Mouse (Mus musculus): ENCODE data around the gene Elmo1. TPM values are rescaled to one million over a fixed set of nuclear protein-coding genes. Genes with fewer than 3 reads are reported as not detected.

Gene Elmo1
- total and polyA plus RNA-seq, 2 experiments from 2014 or later = 6.5 to 17.9 TPM

DNA sequence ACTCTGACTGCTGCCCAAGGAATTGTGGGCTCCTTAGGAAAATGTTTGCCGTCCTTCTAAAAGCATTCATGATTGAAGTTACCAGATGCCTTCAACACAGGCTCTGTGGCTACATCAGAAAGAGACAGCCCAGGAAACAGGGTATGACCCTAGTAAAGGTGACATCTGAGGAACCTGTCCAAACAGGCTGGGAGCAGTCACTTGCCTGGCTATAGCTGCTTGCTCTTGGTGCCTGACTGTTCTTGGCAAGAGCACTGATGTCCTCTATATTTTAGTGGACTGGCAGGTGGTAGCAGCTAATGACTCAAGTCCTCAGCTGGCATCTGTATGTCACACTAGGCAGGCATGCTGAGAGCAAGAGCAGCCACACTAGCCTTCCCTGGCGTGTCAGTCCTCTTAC, 468.0 kb downstream of the Elmo1 start:
- WGBS = 80% methylated on average over 2 of the region's 2 CpGs

DNA sequence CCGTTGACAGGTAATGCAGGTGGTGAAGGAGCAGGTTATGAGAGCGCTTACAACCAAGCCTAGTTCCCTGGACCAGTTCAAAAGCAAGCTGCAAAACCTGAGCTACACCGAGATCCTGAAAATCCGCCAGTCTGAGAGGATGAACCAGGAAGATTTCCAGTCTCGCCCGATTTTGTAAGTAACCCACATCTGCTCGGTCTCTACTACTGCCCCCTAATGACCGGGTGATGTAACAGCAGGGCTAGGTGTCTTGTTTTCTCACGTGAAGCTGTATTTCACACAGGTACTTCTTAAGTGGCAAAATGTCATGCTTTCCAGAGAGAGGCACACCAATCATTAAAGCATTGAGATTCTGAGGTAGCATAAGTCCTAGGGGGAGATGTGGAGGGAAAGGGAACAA, 474.0 kb downstream of the Elmo1 start:
- no peak for DNase-seq (ENCODE audit: low spot score)
- H3K36me3 ChIP-seq (replicated peaks; ENCODE audit: control insufficient read depth, insufficient read depth, low read length) = no peaks in the 10 kb centered on the region
- H3K27me3 ChIP-seq (ENCODE audit: control insufficient read depth, insufficient read depth, low read length) = no peaks in the 10 kb centered on the region
- no peak overlapping the region for H3K27ac ChIP-seq (ENCODE audit: low read depth)
- no peak overlapping the region for H3K4me2 ChIP-seq (ENCODE audit: low read depth, low read length)
- H3K4me3 ChIP-seq (ENCODE audit: low read depth, low read length) = no peak overlapping the region
- ATAC-seq (ENCODE audit: insufficient read depth, low read depth) = no peak
- WGBS = 78% methylated on average over 9 of the region's 9 CpGs
- H3K9ac ChIP-seq (replicated peaks; ENCODE audit: low read depth, low read length) = no peak overlapping the region
- H3K4me1 ChIP-seq (ENCODE audit: control insufficient read depth, insufficient read depth) = no peaks in the 10 kb centered on the region
- H3K9me3 ChIP-seq (replicated peaks; ENCODE audit: control insufficient read depth, low read length) = no peaks in the 10 kb centered on the region
- TF ChIP-seq EP300 (IDR thresholded peaks at IDR 0.05; ENCODE audit: low read depth) = no peak
- TF ChIP-seq CTCF (IDR thresholded peaks at IDR 0.05; ENCODE audit: low read depth) = no peak

More for the DNA sequence above, 468.0 kb downstream of the Elmo1 start:
- DNase-seq (ENCODE audit: low spot score) (no peak), ATAC-seq (ENCODE audit: insufficient read depth, low read depth) (no peak)
- Histone ChIP-seq H3K36me3 (replicated peaks; ENCODE audit: control insufficient read depth, insufficient read depth, low read length) (no peaks in the 10 kb centered on the region), H3K9ac (replicated peaks; ENCODE audit: low read depth, low read length) (no peak overlapping the region), H3K4me2 (ENCODE audit: low read depth, low read length) (no peak overlapping the region), H3K27me3 (ENCODE audit: control insufficient read depth, insufficient read depth, low read length) (no peaks in the 10 kb centered on the region), H3K9me3 (replicated peaks; ENCODE audit: control insufficient read depth, low read length) (no peaks in the 10 kb centered on the region), H3K27ac (ENCODE audit: low read depth) (no peak overlapping the region), H3K4me3 (ENCODE audit: low read depth, low read length) (no peak overlapping the region), H3K4me1 (ENCODE audit: control insufficient read depth, insufficient read depth) (no peaks in the 10 kb centered on the region)
- no peak for TF ChIP-seq EP300 (IDR thresholded peaks at IDR 0.05; ENCODE audit: low read depth)
- no peak for TF ChIP-seq CTCF (IDR thresholded peaks at IDR 0.05; ENCODE audit: low read depth)

DNA sequence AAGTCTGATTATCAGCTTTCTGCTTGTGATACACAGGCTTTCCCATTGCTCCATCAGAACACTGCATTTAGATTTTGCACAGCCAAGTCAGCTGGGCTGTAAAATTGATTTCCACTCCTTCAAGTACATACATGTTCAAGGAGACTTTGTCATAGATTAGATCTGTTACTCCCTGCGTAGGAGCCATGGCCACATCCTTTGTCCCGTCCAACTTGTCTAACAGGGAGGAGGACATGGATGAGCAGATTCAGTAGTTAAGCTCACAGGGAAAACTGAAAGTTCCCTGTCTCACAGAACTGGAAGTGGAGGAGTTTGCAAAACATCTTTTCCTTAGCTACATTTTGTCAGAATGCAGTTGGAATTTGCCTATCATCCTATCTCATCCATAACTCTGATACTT, 484.8 kb downstream of the Elmo1 start:
- no peak overlapping the region for H3K9ac ChIP-seq (replicated peaks; ENCODE audit: low read depth, low read length)
- no peak overlapping the region for H3K4me3 ChIP-seq (ENCODE audit: low read depth, low read length)
- WGBS = 68% methylated on average over 2 of the region's 2 CpGs
- H3K4me1 ChIP-seq (ENCODE audit: control insufficient read depth, insufficient read depth) = no peaks in the 10 kb centered on the region
- no peak overlapping the region for H3K4me2 ChIP-seq (ENCODE audit: low read depth, low read length)
- H3K27ac ChIP-seq (ENCODE audit: low read depth) = no peak overlapping the region
- 0 out of 2 replicates have a peak, but pooled peaks cover 6% of the 10 kb centered on the region for H3K36me3 ChIP-seq (replicated peaks; ENCODE audit: control insufficient read depth, insufficient read depth, low read length)
- ATAC-seq (ENCODE audit: insufficient read depth, low read depth) (no peak), DNase-seq (ENCODE audit: low spot score) (no peak)
- no peaks in the 10 kb centered on the region for H3K27me3 ChIP-seq (ENCODE audit: control insufficient read depth, insufficient read depth, low read length)
- TF ChIP-seq EP300 (IDR thresholded peaks at IDR 0.05; ENCODE audit: low read depth) (no peak), CTCF (IDR thresholded peaks at IDR 0.05; ENCODE audit: low read depth) (no peak)
- 0 out of 2 replicates have a peak, but pooled peaks cover 4% of the 10 kb centered on the region for H3K9me3 ChIP-seq (replicated peaks; ENCODE audit: control insufficient read depth, low read length)

DNA sequence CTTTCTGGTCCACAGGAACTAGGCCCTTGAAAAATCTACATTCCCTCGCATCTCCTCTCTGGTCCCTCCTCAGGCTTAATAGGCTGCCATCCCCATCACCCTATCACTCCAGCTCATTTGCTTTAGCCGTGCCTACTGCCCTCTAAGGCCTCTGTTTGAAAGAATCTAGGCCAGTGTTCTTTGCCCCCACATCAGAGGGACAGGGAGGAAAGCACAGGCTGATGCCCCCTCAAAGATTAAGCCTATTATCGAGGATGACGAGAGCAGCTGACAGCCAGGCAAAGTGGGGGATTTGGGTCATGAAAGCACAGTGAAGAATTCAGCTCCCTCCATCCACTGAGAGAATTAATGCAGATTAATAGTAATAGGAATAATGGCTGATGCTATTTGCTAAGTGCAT, 495.5 kb downstream of the Elmo1 start:
- Histone ChIP-seq H3K36me3 (replicated peaks; ENCODE audit: control insufficient read depth, insufficient read depth, low read length) (no peaks in the 10 kb centered on the region), H3K27me3 (ENCODE audit: control insufficient read depth, insufficient read depth, low read length) (no peaks in the 10 kb centered on the region), H3K9ac (replicated peaks; ENCODE audit: low read depth, low read length) (no peak overlapping the region), H3K4me1 (ENCODE audit: control insufficient read depth, insufficient read depth) (no peaks in the 10 kb centered on the region), H3K27ac (ENCODE audit: low read depth) (no peak overlapping the region), H3K9me3 (replicated peaks; ENCODE audit: control insufficient read depth, low read length) (no peaks in the 10 kb centered on the region), H3K4me2 (ENCODE audit: low read depth, low read length) (no peak overlapping the region), H3K4me3 (ENCODE audit: low read depth, low read length) (no peak overlapping the region)
- DNase-seq (ENCODE audit: low spot score) (no peak), ATAC-seq (ENCODE audit: insufficient read depth, low read depth) (no peak)
- WGBS = 63% methylated on average over 4 of the region's 4 CpGs
- TF ChIP-seq EP300 (IDR thresholded peaks at IDR 0.05; ENCODE audit: low read depth) = no peak
- TF ChIP-seq CTCF (IDR thresholded peaks at IDR 0.05; ENCODE audit: low read depth) = no peak

DNA sequence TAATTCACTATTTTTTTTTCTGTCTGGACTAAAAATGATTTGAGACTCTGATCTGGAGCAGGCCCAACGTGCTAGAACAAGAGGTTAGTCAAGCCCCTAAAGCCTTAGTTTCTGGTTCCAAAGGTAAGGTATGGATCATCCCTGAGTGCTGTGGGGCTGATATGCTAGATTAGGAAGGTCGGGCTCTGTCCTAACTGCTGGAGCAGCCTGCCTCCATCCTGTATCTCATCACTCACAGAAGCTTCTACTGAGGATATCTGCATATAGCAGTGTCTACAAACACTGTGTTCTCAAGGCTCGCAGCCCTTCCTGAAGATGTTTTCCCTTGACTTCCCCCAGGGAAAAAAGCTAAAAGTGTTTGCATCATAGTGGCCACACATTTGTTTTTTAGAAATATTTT, 496.1 kb downstream of the Elmo1 start:
- TF ChIP-seq EP300 (IDR thresholded peaks at IDR 0.05; ENCODE audit: low read depth) (no peak), CTCF (IDR thresholded peaks at IDR 0.05; ENCODE audit: low read depth) (no peak)
- Histone ChIP-seq H3K4me2 (ENCODE audit: low read depth, low read length) (no peak overlapping the region), H3K27ac (ENCODE audit: low read depth) (no peak overlapping the region), H3K4me1 (ENCODE audit: control insufficient read depth, insufficient read depth) (no peaks in the 10 kb centered on the region), H3K9ac (replicated peaks; ENCODE audit: low read depth, low read length) (no peak overlapping the region), H3K27me3 (ENCODE audit: control insufficient read depth, insufficient read depth, low read length) (no peaks in the 10 kb centered on the region), H3K9me3 (replicated peaks; ENCODE audit: control insufficient read depth, low read length) (no peaks in the 10 kb centered on the region), H3K4me3 (ENCODE audit: low read depth, low read length) (no peak overlapping the region), H3K36me3 (replicated peaks; ENCODE audit: control insufficient read depth, insufficient read depth, low read length) (no peaks in the 10 kb centered on the region)
- ATAC-seq (ENCODE audit: insufficient read depth, low read depth) (no peak), DNase-seq (ENCODE audit: low spot score) (no peak)
- WGBS = 69% methylated on average over 3 of the region's 3 CpGs

DNA sequence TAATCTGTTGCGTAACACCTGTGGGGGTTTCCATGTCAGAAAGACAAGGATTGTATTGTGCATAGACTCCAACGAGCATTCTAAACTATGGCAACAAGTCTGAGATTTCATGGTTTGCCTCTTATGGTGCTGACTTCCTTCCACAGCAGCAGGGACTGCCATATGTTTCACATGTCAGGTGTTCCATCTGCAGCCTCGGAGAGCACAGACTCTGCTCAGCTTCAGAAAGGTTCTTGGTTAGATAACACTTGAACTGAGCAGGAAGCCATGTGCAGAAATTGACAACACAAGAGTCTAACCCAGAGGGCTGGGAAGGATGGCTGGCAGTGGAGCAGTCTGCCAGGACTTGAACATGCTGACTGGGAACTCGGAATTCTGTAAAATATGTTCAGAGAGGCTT, 500.6 kb downstream of the Elmo1 start:
- H3K27ac ChIP-seq (ENCODE audit: low read depth) = no peak overlapping the region
- H3K9ac ChIP-seq (replicated peaks; ENCODE audit: low read depth, low read length) = no peak overlapping the region
- H3K4me3 ChIP-seq (ENCODE audit: low read depth, low read length) = no peak overlapping the region
- WGBS = 60% methylated on average over 4 of the region's 4 CpGs
- no peaks in the 10 kb centered on the region for H3K9me3 ChIP-seq (replicated peaks; ENCODE audit: control insufficient read depth, low read length)
- H3K27me3 ChIP-seq (ENCODE audit: control insufficient read depth, insufficient read depth, low read length) = no peaks in the 10 kb centered on the region
- H3K4me1 ChIP-seq (ENCODE audit: control insufficient read depth, insufficient read depth) = no peaks in the 10 kb centered on the region
- no peak overlapping the region for H3K4me2 ChIP-seq (ENCODE audit: low read depth, low read length)
- ATAC-seq (ENCODE audit: insufficient read depth, low read depth) = no peak
- DNase-seq (ENCODE audit: low spot score) = no peak
- no peak for TF ChIP-seq EP300 (IDR thresholded peaks at IDR 0.05; ENCODE audit: low read depth)
- no peak for TF ChIP-seq CTCF (IDR thresholded peaks at IDR 0.05; ENCODE audit: low read depth)
- H3K36me3 ChIP-seq (replicated peaks; ENCODE audit: control insufficient read depth, insufficient read depth, low read length) = no peaks in the 10 kb centered on the region
